Mouse (Mus musculus) cerebellum, adult 9-10 months (tissue): ENCODE data around the gene Fam135a.
"Not testable (repeated sequence)": the region's sequence is repeated elsewhere in the genome, so short reads cannot be mapped to it uniquely, and the experiment has no call there.

ENCODE experiments used
- DNase-seq: peaks from one replicate; pipeline ENCODE4 v3.0.0; 2022

Gene Fam135a

DNA sequence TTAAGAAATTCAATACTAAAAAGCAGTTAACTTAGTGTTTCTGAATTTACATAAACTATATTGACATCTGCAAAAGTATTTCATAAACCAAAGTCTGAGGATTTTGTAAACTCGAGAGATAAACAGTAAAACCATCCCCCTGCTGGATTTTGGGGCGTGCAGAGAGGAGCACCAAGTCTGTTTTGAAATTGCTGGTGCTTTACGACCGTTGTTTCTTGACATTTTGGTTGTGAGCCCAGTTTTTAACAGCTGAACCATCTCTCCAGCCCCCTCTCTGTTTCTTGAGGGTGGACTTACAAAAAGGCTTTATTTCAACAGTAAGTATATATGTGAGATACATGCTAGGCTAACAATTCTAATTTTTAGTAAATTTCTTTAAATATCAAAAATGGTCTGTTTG is 33.4 kb downstream of the Fam135a start:
- no peak for DNase-seq

DNA sequence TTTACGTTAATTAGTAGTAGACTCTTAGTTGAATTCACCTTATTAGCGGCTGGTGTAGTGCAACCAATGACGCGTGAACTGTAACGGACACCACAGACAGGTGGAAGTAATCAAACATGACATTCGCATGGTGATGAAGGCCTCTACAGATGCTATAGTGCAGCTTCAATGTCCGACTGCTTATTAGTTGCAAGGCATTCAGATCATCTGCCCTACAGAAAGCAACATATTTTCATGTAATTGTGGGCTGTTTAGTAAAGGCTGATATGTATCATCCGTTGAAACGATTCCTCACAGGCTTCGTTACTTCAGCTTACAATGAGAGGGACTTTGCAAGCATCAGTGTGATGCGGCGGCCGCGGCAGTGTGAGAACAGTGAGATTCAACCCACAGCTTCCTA is 44.4 kb downstream of the Fam135a start:
- DNase-seq: no peak

DNA sequence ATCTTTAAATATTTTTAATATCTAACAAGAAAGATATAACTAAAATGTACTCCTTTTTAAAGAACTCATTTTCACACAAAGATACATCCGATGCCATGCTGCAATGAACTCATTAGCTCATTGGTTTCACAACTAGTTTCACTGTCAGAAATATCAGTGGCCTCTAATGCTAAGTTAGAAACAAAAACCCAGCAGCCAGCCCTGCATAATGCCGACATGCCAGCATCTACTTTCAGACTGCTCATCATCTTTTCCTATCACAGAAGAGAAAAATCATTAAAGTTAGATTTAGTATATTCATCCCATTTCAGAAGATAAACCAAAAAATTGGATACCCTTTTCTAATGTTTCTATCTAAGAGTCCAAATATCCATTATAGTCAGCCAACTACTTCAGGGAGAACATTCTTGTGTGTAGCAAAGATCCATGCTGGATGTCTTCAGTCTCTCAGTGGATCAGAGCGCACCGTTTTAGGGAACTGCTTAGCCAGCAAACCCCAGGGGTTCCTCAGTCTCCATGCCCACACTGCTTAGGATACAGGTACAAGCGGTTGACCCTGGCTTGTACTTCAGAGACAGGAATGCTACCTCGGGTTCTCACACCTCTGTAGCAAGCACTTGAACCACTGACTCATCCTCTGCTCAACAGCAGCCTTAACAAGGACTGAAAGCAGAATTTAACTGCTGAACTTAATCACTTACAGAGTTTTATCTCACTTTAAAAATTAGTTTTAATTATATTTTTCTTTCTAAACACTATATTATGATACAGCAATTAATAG is 53.2 kb downstream of the Fam135a start:
- DNase-seq: peak; percentile 10

DNA sequence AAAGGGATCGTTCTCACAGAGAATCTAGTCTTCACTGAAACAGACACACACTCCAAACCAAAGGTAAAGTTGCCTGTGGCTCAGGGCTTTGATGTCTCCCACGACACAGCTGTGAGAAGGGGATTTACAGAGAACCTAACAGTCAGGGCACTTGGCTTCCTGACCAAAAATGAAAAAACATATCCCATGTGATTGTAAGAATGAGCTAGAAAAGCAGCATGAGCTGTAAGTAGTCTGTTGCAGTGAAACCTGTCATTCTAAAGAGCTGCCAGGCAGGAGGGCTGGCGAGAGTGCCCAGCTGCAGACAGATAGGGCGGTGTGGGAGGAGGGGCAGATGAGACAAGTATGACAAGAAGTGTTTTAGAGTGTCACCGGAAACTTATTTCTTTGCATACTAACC is 54.5 kb downstream of the Fam135a start:
- DNase-seq: no peak

DNA sequence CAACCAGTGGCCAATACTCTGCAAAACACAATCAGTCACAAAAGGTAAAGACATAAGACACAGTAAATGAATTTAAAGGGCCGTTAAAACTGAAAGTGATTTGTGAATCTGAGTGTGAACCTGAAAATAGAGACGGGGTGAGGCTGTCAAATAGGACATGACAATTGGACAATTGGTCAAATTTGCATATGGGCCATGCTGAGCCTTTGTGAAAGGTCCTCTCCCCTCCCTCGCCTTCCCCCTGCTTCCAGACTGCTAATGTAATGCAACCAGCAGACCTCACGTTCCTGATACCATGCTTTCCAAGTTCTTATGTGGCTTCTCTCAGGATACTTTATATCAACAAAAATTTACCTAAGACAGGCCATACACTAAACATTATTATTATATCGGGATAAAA is 57.1 kb downstream of the Fam135a start:
- DNase-seq: no peak

DNA sequence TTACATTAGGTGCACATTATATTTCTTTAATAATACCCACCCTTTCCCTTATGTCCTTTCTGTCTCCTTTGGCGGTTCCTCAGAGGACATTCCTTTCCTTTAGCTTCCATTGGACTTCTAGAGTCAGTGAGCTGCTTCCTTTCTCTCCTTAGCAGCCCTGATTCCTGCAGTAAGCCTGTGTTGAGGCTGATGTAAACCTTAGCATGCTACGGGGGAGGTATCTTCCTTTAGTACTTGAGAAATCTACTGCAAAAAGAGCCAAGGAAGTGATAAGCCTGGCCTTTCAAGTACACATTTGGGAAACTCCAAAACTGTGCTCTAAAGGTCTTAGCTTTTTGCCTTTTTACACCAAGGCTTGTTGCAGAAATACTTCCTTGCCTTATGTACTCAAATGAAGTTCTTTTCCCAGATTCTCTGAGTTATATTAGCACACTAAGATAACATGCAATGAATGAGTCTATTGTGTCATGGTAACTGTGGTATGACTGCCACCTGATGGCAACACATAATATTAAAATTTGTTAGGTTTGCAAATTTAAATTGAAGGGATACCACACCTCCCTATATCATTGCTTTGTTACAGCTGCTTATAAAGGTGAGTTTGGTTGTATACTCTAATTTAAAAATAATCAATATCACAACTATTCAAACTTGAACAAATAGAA is 66.2 kb downstream of the Fam135a start:
- peak; percentile 21 for DNase-seq

DNA sequence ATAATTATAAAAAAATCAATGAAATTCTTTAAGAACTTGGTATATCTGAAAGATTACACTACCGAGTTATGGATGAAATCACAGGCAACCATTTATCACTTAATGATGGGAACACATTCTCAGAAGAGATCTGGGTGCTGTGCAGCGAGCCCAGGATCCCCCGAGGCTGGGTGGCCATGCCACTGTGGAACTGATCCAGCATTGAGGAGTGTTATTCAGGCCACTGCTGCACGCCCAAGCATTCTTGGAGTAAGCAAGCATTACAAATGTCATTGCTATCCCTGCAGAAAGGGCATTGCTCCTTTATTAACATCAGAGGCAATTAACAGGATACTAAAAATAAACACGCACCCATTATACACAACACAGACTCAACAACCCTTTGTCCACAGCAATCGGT is 89.3 kb downstream of the Fam135a start:
- no peak for DNase-seq

DNA sequence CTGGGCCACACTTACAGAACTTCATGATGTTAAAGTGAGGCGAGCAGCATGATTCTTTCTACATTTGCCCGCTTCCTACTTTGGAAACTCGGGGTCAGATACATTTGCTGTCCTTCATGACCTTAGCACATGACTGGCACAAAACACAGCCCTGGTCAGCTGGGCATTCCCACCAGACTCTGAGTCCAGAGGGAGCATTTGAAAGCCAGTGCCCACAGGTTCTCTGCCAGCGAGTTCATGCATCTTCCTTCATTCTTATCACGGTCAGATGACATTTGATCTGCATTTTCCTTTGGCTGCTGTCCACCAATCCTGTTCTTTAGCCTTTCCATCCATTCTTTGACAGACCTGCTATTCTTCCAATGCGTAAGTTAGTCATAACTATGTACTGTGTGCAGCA is 90.1 kb downstream of the Fam135a start:
- DNase-seq: no peak

DNA sequence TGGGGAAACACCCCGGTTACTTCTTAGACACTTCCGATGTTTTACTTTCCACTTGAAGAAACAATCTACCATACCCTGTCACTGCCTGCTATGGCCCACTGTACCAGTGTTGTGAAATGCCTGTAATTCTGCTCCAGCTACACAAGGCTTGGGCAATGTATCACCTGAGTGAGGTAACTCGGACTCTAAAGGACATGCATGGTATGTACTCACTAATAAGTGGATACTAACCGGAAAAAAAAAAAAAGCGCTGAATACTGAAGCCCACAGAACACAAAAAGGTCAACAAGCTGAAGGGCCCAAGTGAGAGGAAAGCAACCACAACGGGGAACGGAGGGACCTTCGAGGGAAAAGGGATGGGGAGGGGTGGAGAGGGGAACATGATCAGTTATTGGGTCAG is 92.5 kb downstream of the Fam135a start:
- DNase-seq: no peak

DNA sequence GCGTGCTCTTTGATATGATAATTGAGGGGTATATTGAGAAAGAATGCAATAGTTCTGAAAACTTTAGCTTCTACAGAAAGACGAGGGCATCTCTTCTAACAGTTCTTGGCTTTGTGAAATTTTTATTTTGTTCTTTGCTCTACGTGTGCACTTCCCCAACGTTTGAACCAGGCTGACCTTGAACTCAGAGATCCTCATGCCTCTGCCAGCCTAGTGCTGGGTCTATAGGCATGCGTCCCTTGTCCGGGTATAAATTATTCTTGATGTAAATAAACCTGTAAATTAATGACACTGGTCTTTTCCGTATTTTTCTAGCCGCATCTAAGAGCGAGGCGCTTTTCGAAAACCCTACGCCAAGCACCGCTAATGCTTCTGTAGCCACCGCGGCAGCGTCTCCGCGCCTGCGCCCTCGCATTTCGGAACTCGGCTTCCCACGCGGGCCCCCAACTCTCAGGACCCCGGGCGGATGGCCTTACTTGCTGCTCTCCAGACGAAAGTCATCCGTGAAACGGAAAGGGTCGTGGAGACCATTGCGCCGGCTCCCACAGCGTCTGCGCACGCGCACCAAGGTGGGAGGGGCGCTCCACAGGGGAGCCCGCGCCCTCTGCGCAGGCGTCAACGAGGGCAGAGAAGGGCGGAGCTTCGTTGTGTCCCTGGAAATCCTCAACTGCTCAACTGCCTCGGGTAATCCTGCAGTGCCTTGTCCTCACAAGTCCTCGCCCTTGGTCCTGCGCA is 94.9 kb downstream of the Fam135a start, which contains the start of gene Sdhaf4:
Gene Sdhaf4, minus strand, starts transcription at position 587 of the 735 bp plus-strand sequence.
- peak; percentile 92 for DNase-seq

DNA sequence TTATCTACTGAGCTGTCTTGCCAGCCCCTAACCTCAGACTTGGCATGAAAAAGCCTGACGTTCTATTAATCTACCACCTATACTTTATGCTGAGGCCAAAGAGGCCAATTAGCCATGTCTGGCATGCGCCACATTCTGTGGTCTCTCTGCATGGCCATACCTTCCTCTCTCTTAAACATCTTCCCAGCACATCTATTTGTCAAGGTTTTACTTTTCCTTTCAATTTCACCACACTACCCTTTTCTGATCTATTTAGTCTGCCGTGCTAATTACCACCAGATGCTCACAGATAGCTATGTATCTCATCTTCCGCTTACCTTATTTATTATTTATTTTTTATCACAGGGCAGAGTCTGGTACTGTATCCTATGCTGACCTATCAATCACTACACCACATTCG is 100.8 kb downstream of the Fam135a start:
- no peak for DNase-seq

DNA sequence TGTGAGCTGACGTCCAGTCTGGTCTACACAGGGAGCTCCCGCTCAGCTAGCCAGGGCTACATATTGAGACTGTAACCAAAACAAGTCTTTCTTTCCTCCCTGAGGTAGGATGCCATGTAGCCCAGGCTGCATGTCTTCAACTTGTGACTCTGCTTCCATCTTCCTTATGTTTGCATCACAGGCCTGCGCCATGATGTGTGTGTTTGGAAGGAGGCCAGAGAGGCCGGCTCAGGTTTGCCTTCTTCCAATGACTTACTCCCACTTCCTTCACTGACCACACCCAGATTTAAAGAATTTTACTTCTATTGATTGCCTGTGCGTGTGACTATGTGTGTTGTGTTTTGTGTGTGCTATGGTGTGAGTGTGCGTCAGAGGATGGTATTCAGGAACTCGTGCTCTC is 101.3 kb downstream of the Fam135a start:
- no peak for DNase-seq

DNA sequence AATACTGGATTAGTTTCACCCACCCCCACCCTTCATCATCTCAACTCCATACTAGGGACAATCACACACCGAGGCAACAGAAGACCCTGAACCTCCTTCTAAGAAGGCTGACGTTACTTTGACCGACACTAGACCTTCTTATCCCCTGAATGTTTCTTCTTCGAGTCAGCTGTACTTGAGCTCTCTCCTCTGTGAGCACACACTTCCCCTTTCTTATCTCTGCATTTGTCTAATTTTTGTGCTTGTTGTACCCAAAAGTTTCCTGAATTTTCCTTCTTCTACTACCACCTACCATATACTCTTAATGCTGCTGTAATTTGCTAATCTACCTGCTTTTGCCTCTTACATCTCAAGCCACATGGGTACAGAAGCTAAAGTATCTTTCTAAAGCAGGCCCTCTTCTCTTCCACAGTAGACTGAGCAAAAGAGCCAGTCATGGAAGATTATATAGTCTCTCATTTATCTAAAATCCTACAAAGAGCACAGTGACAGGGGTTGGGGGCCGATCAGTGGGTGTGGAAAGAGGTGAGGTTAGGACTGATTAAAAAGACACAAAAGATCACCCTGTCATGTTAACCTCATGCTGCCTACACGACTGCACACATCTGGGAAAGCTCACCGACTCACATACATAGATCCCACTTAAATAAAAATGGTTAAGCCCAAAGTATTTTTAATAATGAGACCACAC is 101.9 kb downstream of the Fam135a start:
- no peak for DNase-seq

DNA sequence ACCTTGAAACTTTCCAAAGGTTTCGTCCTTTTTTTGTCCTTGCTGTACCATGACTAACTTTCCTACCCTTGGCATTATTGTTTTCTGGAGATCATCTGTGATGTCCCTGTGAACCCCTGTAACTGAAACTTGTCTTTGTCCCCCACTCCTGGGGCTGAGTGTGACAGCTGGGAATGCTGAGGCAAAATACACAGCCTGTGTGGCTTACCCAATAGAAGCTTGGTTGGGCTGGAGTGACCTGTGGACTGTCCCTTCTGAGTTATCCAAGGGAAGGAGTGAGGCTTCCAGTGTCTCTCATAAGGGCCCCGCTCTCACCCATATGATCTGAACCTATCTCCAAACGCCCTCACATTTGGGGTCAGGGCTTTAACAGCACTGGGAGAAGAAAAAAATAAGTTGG is 102.6 kb downstream of the Fam135a start:
- DNase-seq: no peak

DNA sequence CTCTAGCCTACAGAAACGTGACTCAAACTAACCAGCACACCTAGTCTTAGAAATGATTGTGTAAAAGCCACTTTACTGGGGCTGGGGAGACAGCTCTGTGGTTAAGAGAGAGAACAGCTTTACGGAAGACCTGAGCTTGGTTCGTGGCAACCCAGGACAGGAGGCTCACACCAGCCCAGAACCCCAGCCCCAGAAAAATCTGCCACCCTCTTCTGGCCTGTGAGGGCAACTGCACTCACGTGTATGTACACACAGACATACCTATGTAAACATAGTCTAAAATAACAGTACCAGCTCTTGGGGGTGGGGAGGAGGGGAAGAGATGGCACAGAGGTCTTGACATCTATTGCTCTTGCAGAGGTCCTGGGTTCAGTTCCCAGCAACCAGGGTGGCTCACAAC is 104.7 kb downstream of the Fam135a start:
- DNase-seq: no peak

DNA sequence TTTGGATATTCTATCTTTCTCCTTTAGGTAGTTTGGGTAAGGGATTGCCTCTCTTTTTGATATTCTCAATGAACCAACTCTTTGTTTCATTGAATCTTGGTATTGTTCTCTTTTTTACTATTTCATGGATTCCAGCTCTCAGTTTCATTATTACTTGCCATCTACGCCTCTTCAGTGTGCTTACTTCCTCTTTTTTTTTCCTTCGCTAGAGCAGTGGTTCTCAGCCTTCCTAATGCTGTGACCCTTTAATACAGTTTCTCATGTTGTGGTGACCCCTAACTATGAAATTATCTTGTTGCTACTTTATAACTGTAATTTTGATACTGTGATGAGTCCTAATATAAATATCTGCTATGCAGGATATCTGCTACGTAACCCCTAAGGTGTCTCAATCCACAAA is 117.0 kb downstream of the Fam135a start:
- no peak for DNase-seq

DNA sequence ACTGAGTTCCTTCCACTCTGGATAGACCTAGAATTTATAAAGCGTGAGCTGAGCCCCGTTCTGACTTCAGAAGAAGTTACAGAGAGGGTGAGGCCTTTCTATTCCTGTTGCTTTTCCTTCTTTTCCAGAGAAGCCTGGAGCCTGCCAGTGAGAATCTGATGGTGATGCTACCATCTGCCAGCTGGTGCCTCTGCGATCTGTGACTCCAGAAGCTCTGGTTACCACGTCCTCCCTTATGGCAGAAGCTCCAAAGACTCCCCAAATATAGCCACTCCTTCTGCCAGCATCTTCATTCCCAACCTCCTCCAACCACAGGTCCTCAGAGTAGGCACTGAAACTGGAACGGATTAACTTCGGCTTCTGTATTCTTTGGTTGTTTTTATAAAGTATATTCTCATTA is 121.9 kb downstream of the Fam135a start:
- no peak for DNase-seq

DNA sequence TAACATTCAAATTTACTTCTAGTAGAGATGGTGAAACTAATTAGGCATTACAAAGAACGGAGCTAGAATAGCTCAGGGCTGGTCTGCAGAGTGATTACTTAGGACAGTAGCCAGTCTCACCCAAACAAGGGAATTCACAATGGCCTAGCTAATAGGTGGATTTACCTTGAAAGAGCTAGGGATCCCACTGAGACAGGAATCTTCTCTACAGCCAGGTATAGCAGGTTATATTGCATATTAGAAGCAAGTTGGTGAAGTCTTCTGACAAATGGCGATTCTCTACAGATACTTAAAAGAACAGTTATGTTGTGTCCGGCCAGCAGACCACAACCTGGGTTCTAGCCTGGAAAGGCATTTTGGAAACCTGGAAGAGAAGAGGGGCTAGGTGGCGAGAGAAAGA is 129.0 kb downstream of the Fam135a start:
- not testable (repeated sequence) for DNase-seq

DNA sequence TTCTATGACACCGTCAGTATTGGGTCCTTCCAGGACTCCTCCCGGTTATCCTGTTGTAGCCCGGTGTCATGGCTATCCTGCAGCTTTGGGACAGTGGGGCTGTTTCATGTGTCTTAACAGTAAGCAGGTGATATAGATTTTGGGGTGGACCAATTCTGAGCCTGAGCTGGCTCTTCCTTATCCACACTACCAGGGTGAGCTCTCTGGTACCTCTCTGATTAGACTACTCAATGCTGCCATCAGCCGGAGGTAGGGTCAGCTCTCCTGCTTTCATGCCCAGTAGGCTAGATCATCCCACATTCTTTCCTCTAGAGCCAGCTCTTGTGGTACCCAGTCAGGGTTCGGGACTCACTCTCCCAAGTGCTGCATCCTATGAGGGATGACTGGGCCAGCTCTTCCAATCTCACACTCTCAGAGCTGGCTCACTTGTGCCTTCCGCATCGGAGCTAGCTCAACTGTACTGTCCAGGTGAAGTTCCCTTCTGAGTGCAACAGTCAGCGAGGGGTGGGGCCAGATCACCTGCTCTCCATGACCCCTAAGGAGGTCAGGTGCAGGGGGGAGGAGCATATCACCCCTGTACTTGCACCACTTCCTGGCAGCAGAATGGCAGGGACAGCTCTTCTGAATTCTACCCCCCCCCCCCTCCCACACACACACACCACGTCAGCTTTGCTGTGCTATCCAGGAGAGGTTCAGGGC is 132.0 kb downstream of the Fam135a start:
- no peak for DNase-seq

DNA sequence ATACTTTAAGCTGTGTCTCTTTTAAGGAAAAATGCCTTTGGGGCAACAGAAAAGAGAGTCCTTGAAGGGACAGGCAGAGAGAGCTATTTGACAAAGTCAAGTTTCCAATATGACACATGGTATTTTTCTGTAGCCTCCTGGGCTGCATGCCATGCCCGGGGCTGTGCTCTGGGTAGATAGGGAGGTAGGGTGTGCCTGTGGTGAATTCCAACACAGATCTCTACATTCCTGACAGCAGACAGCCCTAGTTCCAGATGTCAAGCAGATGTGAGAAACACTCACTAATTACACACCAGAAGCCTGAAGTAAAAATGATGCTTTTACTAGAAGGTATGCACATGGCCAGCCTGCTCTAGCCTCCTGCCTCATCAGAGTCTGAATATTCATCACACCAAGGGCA is 133.9 kb downstream of the Fam135a start:
- no peak for DNase-seq
